Mouse (Mus musculus): ENCODE measurements around the gene Mus81.

DNA sequence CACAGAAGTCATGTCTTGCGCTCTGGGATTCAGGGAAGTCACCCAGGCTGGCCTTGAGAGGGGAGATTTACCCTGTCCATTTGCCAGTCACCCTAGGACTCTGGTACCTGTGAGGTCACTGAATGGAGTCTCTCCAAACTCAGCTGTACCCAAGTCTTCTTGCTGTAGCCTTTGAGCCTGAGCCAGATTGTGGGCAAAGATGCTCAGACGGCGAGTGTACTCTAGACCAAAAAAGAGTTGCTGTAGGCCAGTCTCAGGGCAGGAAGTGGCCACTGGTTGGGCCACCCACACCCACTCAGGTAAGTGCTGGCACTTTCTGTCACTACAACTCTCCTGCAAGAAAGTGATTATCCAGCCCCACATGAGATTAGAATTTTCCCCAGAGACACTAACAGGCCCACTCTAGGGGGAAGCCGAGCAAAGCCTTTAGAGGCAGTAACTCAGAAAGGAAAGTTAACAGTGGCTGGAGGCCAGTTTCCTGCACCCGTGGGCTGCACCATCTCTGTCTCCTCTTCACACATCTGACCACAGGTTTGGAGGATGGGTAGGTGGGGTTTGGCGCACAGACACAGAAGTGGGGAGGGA, 21.2 kb downstream of the Mus81 start:
- no peak for TF ChIP-seq CTCF (IDR thresholded peaks at IDR 0.05; ENCODE audit: extremely low read depth, insufficient read depth, insufficient read length, insufficient replicate concordance)
- TF ChIP-seq POLR2A (IDR thresholded peaks at IDR 0.05; ENCODE audit: low read depth, low read length), result no peak
